Mouse (Mus musculus) kidney, adult 10 weeks (tissue): Measurements from ENCODE around the gene Gm8024. TPM values are rescaled to one million over a fixed set of nuclear protein-coding genes. Genes with fewer than 3 reads are reported as not detected.

Source experiments
- polyA plus RNA-seq: library from polyadenylated mRNA; stranded (reverse); fragments of 350-450 nt; fragmentation: Illumina TruSeq; extraction: RNeasy Lipid Tissue Mini Kit (QIAGEN cat#74804); gene quantifications from one replicate; pipeline ENCODE4 v1.2.3, GENCODE M21; 2014; ENCODE audit warnings: low read depth, low replicate concordance

Gene Gm8024
- polyA plus RNA-seq, result not detected

DNA sequence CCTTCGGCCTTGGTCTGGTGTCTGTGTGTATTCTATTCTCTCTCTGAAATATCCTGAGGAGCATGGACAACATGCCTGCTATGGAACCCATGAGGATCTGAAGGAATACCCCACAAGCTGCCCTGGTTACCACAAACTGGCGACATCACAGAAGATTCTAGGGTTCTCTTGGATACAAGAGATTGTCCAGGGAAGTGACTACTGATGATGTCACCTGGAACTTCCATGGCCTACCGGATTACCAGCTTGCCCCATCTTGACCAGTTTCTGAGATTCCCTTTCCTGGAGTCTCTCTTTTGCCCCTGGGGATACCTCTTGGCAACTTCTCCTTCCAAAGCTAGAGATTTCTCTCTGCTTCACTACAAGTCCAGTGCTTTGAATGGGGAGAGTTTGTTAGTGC lies at the start of gene Gm8024:
Gene Gm8024 (minus strand): TSS at position 101 of the 400 bp plus-strand sequence.

DNA sequence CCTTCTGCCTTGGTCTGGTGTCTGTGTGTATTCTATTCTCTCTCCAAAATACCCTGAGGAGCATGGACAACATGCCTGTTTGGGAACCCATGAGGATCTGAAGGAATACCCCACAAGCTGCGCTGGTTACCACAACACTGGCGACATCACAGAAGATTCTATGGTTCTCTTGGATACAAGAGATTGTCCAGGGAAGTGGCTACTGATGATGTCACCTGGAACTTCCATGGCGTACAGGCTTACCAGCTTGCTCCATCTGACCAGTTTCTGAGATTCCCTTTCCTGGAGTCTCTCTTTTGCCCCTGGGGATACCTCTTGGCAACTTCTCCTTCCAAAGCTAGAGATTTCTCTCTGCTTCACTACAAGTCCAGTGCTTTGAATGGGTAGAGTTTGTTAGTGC lies 21.8 kb downstream of the Gm8024 start, which contains the start of gene Gm8020:
Gene Gm8020 (minus strand): TSS at position 101 of the 400 bp plus-strand sequence.

Other genes with a start within 250 kb of the Gm8024 start
- not detected for gene Gm9611, start 226.9 kb downstream of the Gm8024 start, polyA plus RNA-seq
- not detected for gene Gm7995, start 214.1 kb downstream of the Gm8024 start, polyA plus RNA-seq
- not detected for gene Gm8005, start 84.6 kb downstream of the Gm8024 start, polyA plus RNA-seq
- gene Gm8011, start 60.4 kb downstream of the Gm8024 start, polyA plus RNA-seq, result not detected
- gene Gm8020, start 21.9 kb downstream of the Gm8024 start, polyA plus RNA-seq, result not detected
- not detected for gene Gm17124, start 75.6 kb upstream of the Gm8024 start, polyA plus RNA-seq
- gene Gm3633, start 117.6 kb upstream of the Gm8024 start, polyA plus RNA-seq, result not detected
- not detected for gene Gm10378, start 131.7 kb upstream of the Gm8024 start, polyA plus RNA-seq
- gene Gm3015, start 244.5 kb upstream of the Gm8024 start, polyA plus RNA-seq, result not detected